Mouse (Mus musculus) Muller cell, postnatal 12 days (primary cell): ENCODE measurements at regions not wholly inside any gene's neighbourhood (a gene's known extent, or its start where the extent isn't known, plus 50 kb on each side); places are given as distances from the start of the nearest gene placed in this dataset.

Source experiments
- DNase-seq: peaks from one replicate; pipeline ENCODE4 v3.0.0-alpha.2; 2015; ENCODE audit errors: inconsistent ontology term

DNA sequence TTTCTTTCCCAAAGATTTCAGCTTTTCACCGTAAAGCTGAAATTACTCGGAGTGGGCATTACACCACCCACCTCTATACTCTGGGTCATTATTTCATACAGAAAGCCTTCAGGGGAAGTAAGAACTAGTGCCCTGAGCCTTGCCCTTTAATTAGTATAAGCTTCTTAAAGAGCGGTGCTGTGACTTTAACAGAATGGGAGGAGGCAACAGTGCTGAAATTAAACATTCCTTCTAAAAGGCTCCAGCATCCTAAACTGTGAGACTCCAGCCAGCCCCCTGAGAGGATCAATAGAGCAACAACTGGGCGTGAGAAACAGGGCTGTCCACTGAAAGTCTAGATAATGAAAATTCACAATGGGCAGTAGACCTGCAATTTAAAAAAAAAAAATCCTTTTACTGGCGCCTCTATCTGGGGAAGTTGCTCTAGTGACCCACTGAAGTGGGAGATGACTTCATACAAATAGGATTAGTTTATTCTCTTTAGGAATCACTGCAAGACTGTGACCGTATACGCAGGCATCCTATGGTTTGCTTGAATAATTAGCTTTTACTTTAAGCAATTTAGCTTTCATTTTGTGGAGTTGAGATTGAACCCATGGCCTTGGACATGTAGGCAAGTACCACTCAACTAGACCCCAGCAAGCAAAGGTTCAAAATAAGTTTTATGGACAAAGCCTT lies 233.9 kb downstream of the Ube2cbp start:
- no peak for DNase-seq

DNA sequence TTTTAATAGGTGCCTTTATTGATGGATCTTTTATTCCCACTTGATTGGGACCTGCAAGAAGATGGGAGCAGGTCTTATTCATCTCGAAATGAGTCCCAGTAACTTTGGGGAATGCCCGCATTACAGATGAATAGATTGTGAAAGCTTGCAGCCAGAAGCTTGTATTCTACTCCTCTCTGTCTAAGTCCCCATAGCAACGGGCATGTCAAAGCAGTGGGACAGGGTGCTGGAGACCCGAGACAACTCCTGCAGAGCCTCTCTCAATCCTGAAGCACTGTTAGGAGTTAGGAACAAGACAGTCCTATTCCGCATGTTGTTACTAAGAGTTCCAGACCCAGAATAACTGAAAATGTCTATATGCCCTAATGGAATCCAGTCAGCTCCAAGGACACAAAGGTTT lies 233.1 kb downstream of the Ube2cbp start:
- no peak for DNase-seq

DNA sequence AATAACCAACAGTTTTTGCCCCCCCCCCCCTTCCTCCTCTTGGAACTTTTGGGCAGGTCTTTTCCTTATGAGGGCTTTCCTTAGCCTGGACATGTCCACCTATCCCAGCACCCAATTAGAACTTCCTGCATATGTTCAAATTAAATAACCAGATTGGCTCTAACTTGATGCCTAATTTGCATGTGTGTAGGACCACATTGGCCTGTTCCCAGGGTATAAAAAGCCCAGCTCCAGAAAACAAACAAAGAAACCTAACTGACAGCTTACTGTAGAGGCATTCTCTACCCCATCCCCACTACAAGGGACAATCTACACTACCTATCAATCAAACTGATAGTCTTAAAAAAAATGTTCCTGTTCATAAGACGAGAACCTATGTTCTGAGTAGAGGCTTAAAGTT lies 232.6 kb downstream of the Ube2cbp start:
- DNase-seq = no peak

- DNase-seq = no peak
Observed at GRCm38 (mm10) chr9:86233775-86234174, 231.0 kb downstream of the Ube2cbp start.

DNA sequence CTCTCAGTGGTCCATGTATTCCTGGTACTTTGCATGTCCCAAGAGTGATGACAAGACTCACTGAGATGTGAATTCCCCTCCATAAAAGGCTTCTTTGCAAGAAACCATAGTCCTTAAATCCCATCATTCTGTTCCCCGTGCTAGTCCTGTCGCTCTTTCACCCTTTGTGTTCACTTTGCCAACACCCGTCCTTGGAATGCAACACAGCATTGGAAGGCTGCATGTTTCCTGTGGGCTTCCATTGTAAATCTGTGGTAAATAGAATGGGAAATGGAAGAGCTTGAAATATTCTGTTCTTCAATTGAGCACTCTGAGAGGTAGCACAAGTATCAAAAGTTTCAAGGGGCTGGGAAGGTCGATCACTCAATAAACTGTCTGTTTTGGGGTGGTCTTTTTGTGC lies 226.1 kb downstream of the Ube2cbp start:
- no peak for DNase-seq

GRCm38 (mm10) chr9:86240287-86240686 lies 224.5 kb downstream of the Ube2cbp start:
- no peak for DNase-seq

- DNase-seq = no peak
Observed at GRCm38 (mm10) chr9:86240896-86241295, 223.9 kb downstream of the Ube2cbp start.

- no peak for DNase-seq
Observed at GRCm38 (mm10) chr9:86250197-86250596, 214.6 kb downstream of the Ube2cbp start.

DNA sequence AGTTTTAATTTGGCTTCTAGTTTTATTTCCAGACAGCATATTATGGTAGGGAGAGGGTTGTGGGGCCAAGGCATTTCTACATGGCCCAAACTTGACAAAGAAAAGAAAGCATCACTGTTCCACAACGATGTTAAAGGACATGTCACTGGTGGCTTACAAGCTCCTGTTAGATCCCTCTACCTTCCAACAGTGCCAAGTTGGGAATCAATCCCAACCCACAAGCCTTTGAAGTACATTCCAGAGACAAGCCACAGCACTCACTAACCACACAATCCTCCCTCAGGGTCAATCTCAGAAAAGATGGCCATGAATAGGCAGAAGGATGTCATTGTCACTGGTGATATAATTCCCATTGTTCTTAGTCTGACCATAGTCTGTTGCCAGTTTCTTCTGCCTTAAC lies 213.4 kb downstream of the Ube2cbp start:
- peak; percentile 91 for DNase-seq
